Comparison of ENCODE assay signal across 8 mouse cellular contexts in genomic region chr11:78535376-78536079, GRCm38 (mm10). TPM values are rescaled to one million over a fixed set of nuclear protein-coding genes. Genes with fewer than 3 reads are reported as not detected.
DNase-seq lines count a peak whose midpoint lies in the region; ATAC-seq and TF ChIP-seq lines count a peak whose summit lies in the region.

No protein-coding gene starts in this region.

- DNase-seq in layer of hippocampus, adult 2 months (ENCODE audit: low spot score in 2 of 2), result no peak
- no peak for DNase-seq in layer of hippocampus, postnatal 25 days (ENCODE audit: extremely low spot score in 1 of 2, low spot score in 1 of 2)
- peak; percentile 81 for DNase-seq in heart, adult 8-10 months (ENCODE audit: low spot score)
- peak; percentile 54 for DNase-seq in kidney, adult 18-20 months
- peak; percentile 64 for DNase-seq in stomach, postnatal 0 days (ENCODE audit: low spot score)
- DNase-seq in left cerebral cortex, postnatal 10 days (ENCODE audit: extremely low spot score in 1 of 2, low spot score in 2 of 2), result no peak

- intact Hi-C loops in left cerebral cortex, postnatal 10 days (cut with DNase I), result no loop called here

- H3K4me1 ChIP-seq in bone marrow macrophage, adult 2 months (ENCODE audit: control insufficient read depth, insufficient read depth, low read length), result peaks cover 10% of the 10 kb centered on the region
- H3K4me1 ChIP-seq in lung, embryonic 16.5 days (replicated peaks; ENCODE audit: control insufficient read depth, insufficient read depth, low read length), result peaks cover 24% of the 10 kb centered on the region
- H3K4me1 ChIP-seq in stomach, postnatal 0 days (replicated peaks; ENCODE audit: control insufficient read depth, insufficient read depth), result no peaks in the 10 kb centered on the region

- TF ChIP-seq POLR2A in bone marrow macrophage, adult 2 months (IDR thresholded peaks at IDR 0.05; ENCODE audit: borderline replicate concordance, low read depth, low read length), result no peak

- peak; percentile 55 for ATAC-seq in lung, embryonic 16.5 days (ENCODE audit: low read depth)
- peak; percentile 22 for ATAC-seq in stomach, postnatal 0 days (ENCODE audit: low FRiP score, low TSS enrichment)

- no peaks in the 10 kb centered on the region for H3K27me3 ChIP-seq in lung, embryonic 16.5 days (ENCODE audit: control insufficient read depth, insufficient read depth, low read depth, low read length)
- no peaks in the 10 kb centered on the region for H3K27me3 ChIP-seq in stomach, postnatal 0 days (ENCODE audit: control insufficient read depth, insufficient read depth, low read length)

- no peaks in the 10 kb centered on the region for H3K9me3 ChIP-seq in lung, embryonic 16.5 days (ENCODE audit: control insufficient read depth, low read length)
- H3K9me3 ChIP-seq in stomach, postnatal 0 days (ENCODE audit: control insufficient read depth, low read length), result no peaks in the 10 kb centered on the region

- under 1% methylated on average over 23 of the region's 23 CpGs for WGBS in lung, embryonic 16.5 days
- WGBS in stomach, postnatal 0 days, result under 1% methylated on average over 23 of the region's 23 CpGs

- TF ChIP-seq CTCF in layer of hippocampus, adult 2 months (conservative IDR thresholded peaks at IDR 0.05), result no peak
- TF ChIP-seq CTCF in bone marrow macrophage, adult 2 months (IDR thresholded peaks at IDR 0.05; ENCODE audit: low read depth, low read length), result no peak
- no peak for TF ChIP-seq CTCF in stomach, postnatal 0 days (IDR thresholded peaks at IDR 0.05; ENCODE audit: low read depth)

- H3K27ac ChIP-seq in layer of hippocampus, adult 2 months, result peak overlapping the region; percentile 90
- H3K27ac ChIP-seq in bone marrow macrophage, adult 2 months (ENCODE audit: insufficient read depth, low read depth, low read length), result peak overlapping the region; percentile 73
- H3K27ac ChIP-seq in lung, embryonic 16.5 days (ENCODE audit: low read length), result peak overlapping the region; percentile 97
- peak overlapping the region; percentile 93 for H3K27ac ChIP-seq in stomach, postnatal 0 days (replicated peaks)

- peak overlapping the region; percentile 92 for H3K9ac ChIP-seq in lung, embryonic 16.5 days (ENCODE audit: low read length)
- H3K9ac ChIP-seq in stomach, postnatal 0 days (ENCODE audit: low read length), result peak overlapping the region; percentile 63

- H3K4me3 ChIP-seq in layer of hippocampus, adult 2 months, result peak overlapping the region; percentile 94
- H3K4me3 ChIP-seq in bone marrow macrophage, adult 2 months (ENCODE audit: insufficient read depth, low read length), result peak overlapping the region; percentile 78
- H3K4me3 ChIP-seq in lung, embryonic 16.5 days (ENCODE audit: low read length), result peak overlapping the region; percentile 97
- H3K4me3 ChIP-seq in stomach, postnatal 0 days (ENCODE audit: low read depth, low read length), result peak overlapping the region; percentile 74

- no peak for TF ChIP-seq EP300 in stomach, postnatal 0 days (optimal IDR thresholded peaks at IDR 0.05)

- peaks cover 10% of the 10 kb centered on the region for H3K36me3 ChIP-seq in lung, embryonic 16.5 days (ENCODE audit: control insufficient read depth, insufficient read depth, low read length)
- peaks cover 7% of the 10 kb centered on the region for H3K36me3 ChIP-seq in stomach, postnatal 0 days (ENCODE audit: control insufficient read depth, insufficient read depth, low read length)

- H3K4me2 ChIP-seq in lung, embryonic 16.5 days (ENCODE audit: low read depth, low read length), result peak overlapping the region; percentile 75
- peak overlapping the region; percentile 47 for H3K4me2 ChIP-seq in stomach, postnatal 0 days (replicated peaks; ENCODE audit: low read depth)

RNA-seq across cellular contexts. Expression of gene Tnfaip1, which starts 0.6 kb away (rescaled TPM):
- 10 to 100 TPM; 29.9 to 31.3 TPM for total RNA-seq in layer of hippocampus, adult 2 months (2021)
- 10 to 100 TPM; 34.7 to 35.5 TPM for total RNA-seq in layer of hippocampus, postnatal 25 days (2021)
- 30.4 and 32.3 TPM in 2 replicates for polyA plus RNA-seq in bone marrow macrophage, adult 2 months (2012; ENCODE audit: insufficient read depth, insufficient read length, missing spikeins)
- 10 to 100 TPM; 33.8 to 41.8 (median 37.6) TPM for total RNA-seq in heart, adult 8-10 months (2022)
- polyA plus RNA-seq in lung, embryonic 16.5 days (2015; fragmentation: Nextera tagmentation; extraction: Ambion mirVana), result 80.2 and 85.1 TPM in 2 replicates
- 47.5 and 47.7 TPM in 2 replicates for polyA plus RNA-seq in stomach, postnatal 0 days (2015; fragmentation: Nextera tagmentation; extraction: Ambion mirVana)
- 10 to 100 TPM; 49.3 to 51.2 TPM for total RNA-seq in left cerebral cortex, postnatal 10 days (2021)

RNA-seq across cellular contexts. Expression of gene Ift20, which starts 0.6 kb away (rescaled TPM):
- total RNA-seq in layer of hippocampus, adult 2 months (2021), result 10 to 100 TPM; 77.7 to 80.2 TPM
- total RNA-seq in layer of hippocampus, postnatal 25 days (2021), result 10 to 100 TPM; 80.0 to 83.0 TPM
- polyA plus RNA-seq in bone marrow macrophage, adult 2 months (2012; ENCODE audit: insufficient read depth, insufficient read length, missing spikeins), result 42.2 and 46.8 TPM in 2 replicates
- 10 to 100 TPM; 30.3 to 36.6 (median 35.8) TPM for total RNA-seq in heart, adult 8-10 months (2022)
- polyA plus RNA-seq in lung, embryonic 16.5 days (2015; fragmentation: Nextera tagmentation; extraction: Ambion mirVana), result 145 and 154 TPM in 2 replicates
- polyA plus RNA-seq in stomach, postnatal 0 days (2015; fragmentation: Nextera tagmentation; extraction: Ambion mirVana), result 163 and 168 TPM in 2 replicates
- total RNA-seq in left cerebral cortex, postnatal 10 days (2021), result 10 to 100 TPM; 70.5 to 76.7 TPM

RNA-seq across cellular contexts. Expression of gene Tmem97, which starts 15.0 kb away (rescaled TPM):
- total RNA-seq in layer of hippocampus, adult 2 months (2021), result 10 to 100 TPM; 10.6 to 12.2 TPM
- total RNA-seq in layer of hippocampus, postnatal 25 days (2021), result 10 to 100 TPM; 14.4 to 15.5 TPM
- 28.5 and 29.2 TPM in 2 replicates for polyA plus RNA-seq in bone marrow macrophage, adult 2 months (2012; ENCODE audit: insufficient read depth, insufficient read length, missing spikeins)
- total RNA-seq in heart, adult 8-10 months (2022), result 1 to 10 TPM; 3.4 to 5.5 (median 4.3) TPM
- 64.7 and 71.5 TPM in 2 replicates for polyA plus RNA-seq in lung, embryonic 16.5 days (2015; fragmentation: Nextera tagmentation; extraction: Ambion mirVana)
- polyA plus RNA-seq in stomach, postnatal 0 days (2015; fragmentation: Nextera tagmentation; extraction: Ambion mirVana), result 63.2 and 68.2 TPM in 2 replicates
- 10 to 100 TPM; 26.2 to 28.8 TPM for total RNA-seq in left cerebral cortex, postnatal 10 days (2021)

RNA-seq across cellular contexts. Expression of gene Poldip2, which starts 23.5 kb away (rescaled TPM):
- 100 to 1,000 TPM; 121 to 122 TPM for total RNA-seq in layer of hippocampus, adult 2 months (2021)
- 100 to 1,000 TPM; 122 TPM for total RNA-seq in layer of hippocampus, postnatal 25 days (2021)
- 26.1 and 27.0 TPM in 2 replicates for polyA plus RNA-seq in bone marrow macrophage, adult 2 months (2012; ENCODE audit: insufficient read depth, insufficient read length, missing spikeins)
- total RNA-seq in heart, adult 8-10 months (2022), result 100 to 1,000 TPM; 141 to 157 (median 151) TPM
- 142 TPM in 2 replicates for polyA plus RNA-seq in lung, embryonic 16.5 days (2015; fragmentation: Nextera tagmentation; extraction: Ambion mirVana)
- 91.1 and 95.9 TPM in 2 replicates for polyA plus RNA-seq in stomach, postnatal 0 days (2015; fragmentation: Nextera tagmentation; extraction: Ambion mirVana)
- 100 to 1,000 TPM; 117 to 119 TPM for total RNA-seq in left cerebral cortex, postnatal 10 days (2021)

RNA-seq across cellular contexts. Expression of gene Tmem199, which starts 23.6 kb away (rescaled TPM):
- 10 to 100 TPM; 44.2 to 45.7 TPM for total RNA-seq in layer of hippocampus, adult 2 months (2021)
- total RNA-seq in layer of hippocampus, postnatal 25 days (2021), result 10 to 100 TPM; 40.7 to 44.5 TPM
- 21.9 TPM in 2 replicates for polyA plus RNA-seq in bone marrow macrophage, adult 2 months (2012; ENCODE audit: insufficient read depth, insufficient read length, missing spikeins)
- total RNA-seq in heart, adult 8-10 months (2022), result 10 to 100 TPM; 11.2 to 12.9 (median 12.5) TPM
- polyA plus RNA-seq in lung, embryonic 16.5 days (2015; fragmentation: Nextera tagmentation; extraction: Ambion mirVana), result 44.9 and 48.3 TPM in 2 replicates
- 28.4 and 32.1 TPM in 2 replicates for polyA plus RNA-seq in stomach, postnatal 0 days (2015; fragmentation: Nextera tagmentation; extraction: Ambion mirVana)
- total RNA-seq in left cerebral cortex, postnatal 10 days (2021), result 10 to 100 TPM; 37.2 to 38.7 TPM

Comparison
In these comparisons a context has a peak if more than half of its experiments do, and no peak if none do; other contexts are left out.
1. DNase-seq: peak in heart, adult 8-10 months (single experiment), kidney, adult 18-20 months (single experiment) and stomach, postnatal 0 days (single experiment); none in layer of hippocampus, adult 2 months (0 of 2), layer of hippocampus, postnatal 25 days (0 of 2) and left cerebral cortex, postnatal 10 days (0 of 2).
2. Peak in every context shown above with its lines, with median percentiles within 50 percentile points of each other: H3K27ac ChIP-seq and H3K4me3 ChIP-seq.